Mouse (Mus musculus) CH12.LX (cell line): ENCODE data around the gene Tjap1. TPM values are rescaled to one million over a fixed set of nuclear protein-coding genes. Genes with fewer than 3 reads are reported as not detected.

ENCODE experiments used
- DNase-seq: peaks from one replicate; pipeline ENCODE4 v3.0.0-alpha.2; 2013; ENCODE audit errors: extremely low read depth
- H3K27ac ChIP-seq: 2 replicates; pipeline ENCODE4 v1.5.1; 2012; ENCODE audit warnings: low read depth, mild to moderate bottlenecking, control low read depth, moderate library complexity; ENCODE audit not compliant: insufficient read depth
- H3K27me3 ChIP-seq: replicated peaks from 2 replicates; pipeline ENCODE3; 2012; ENCODE audit warnings: inconsistent platforms
- H3K36me3 ChIP-seq, 2 experiments: replicated peaks in 1 of 2; 2 replicates each; pipeline versions ENCODE3 to v1.6.1; 2012; ENCODE audit warnings: inconsistent platforms in 1 of 2, low read length in 1 of 2, mild to moderate bottlenecking in 1 of 2, mixed read lengths in 1 of 2, moderate library complexity in 1 of 2; ENCODE audit not compliant: control insufficient read depth in 1 of 2, insufficient read depth in 1 of 2
- H3K4me1 ChIP-seq, 2 experiments: 2 replicates each; pipeline ENCODE4 v1.6.1; 2012; ENCODE audit warnings: inconsistent platforms in 1 of 2, moderate library complexity in 1 of 2; ENCODE audit not compliant: insufficient read depth in 2 of 2, control insufficient read depth in 1 of 2
- H3K4me2 ChIP-seq: 2 replicates; pipeline ENCODE4 v1.6.1; 2012; ENCODE audit warnings: low read depth, mild to moderate bottlenecking, control low read depth; ENCODE audit not compliant: poor library complexity, insufficient read depth, severe bottlenecking
- H3K4me3 ChIP-seq, 3 experiments: fragments of 150-350 bp in 1 of 3; sonication (generic) in 1 of 3; replicated peaks in 1 of 3; 2 replicates each; pipeline versions ENCODE3 to v1.5.1; 2011 to 2012; ENCODE audit warnings: low read depth in 2 of 3, low read length in 2 of 3, mild to moderate bottlenecking in 2 of 3, moderate library complexity in 2 of 3, control low read depth in 1 of 3, improper control_type of control experiment in 1 of 3, inconsistent platforms in 1 of 3, mixed read lengths in 1 of 3; ENCODE audit not compliant: poor library complexity in 1 of 3
- H3K79me2 ChIP-seq: replicated peaks from 2 replicates; pipeline ENCODE4 v1.6.1; 2012; ENCODE audit warnings: mild to moderate bottlenecking, moderate library complexity; ENCODE audit not compliant: control insufficient read depth, poor library complexity, insufficient read depth, severe bottlenecking; ENCODE audit errors: extremely low read depth
- H3K9ac ChIP-seq: 2 replicates; pipeline ENCODE4 v1.6.1; 2012; ENCODE audit warnings: low read depth, mild to moderate bottlenecking, control low read depth, moderate library complexity; ENCODE audit not compliant: insufficient read depth
- H3K9me3 ChIP-seq: replicated peaks from 2 replicates; pipeline ENCODE3; 2012; ENCODE audit warnings: low read length, inconsistent platforms, mixed read lengths
- BHLHE40 ChIP-seq: IDR thresholded peaks from 2 replicates; pipeline ENCODE4 v1.6.1; 2011; ENCODE audit warnings: mild to moderate bottlenecking, low read depth, low read length, improper control_type of control experiment
- CHD1 ChIP-seq: IDR thresholded peaks from 2 replicates; pipeline ENCODE4 v1.6.1; 2012; ENCODE audit warnings: low read depth, low read length, improper control_type of control experiment, inconsistent platforms
- CHD2 ChIP-seq: IDR thresholded peaks from 2 replicates; pipeline ENCODE4 v1.6.1; 2011; ENCODE audit warnings: low read length, improper control_type of control experiment
- E2F4 ChIP-seq: IDR thresholded peaks from 2 replicates; pipeline ENCODE4 v1.6.1; 2011; ENCODE audit warnings: low read depth, low read length, improper control_type of control experiment; ENCODE audit not compliant: insufficient replicate concordance
- ELF1 ChIP-seq: IDR thresholded peaks from 2 replicates; pipeline ENCODE4 v1.6.1; 2014; ENCODE audit warnings: low read depth, mild to moderate bottlenecking, inconsistent platforms, low read length, improper control_type of control experiment
- GABPA ChIP-seq: IDR thresholded peaks from 2 replicates; pipeline ENCODE4 v1.6.1; 2012; ENCODE audit warnings: low read depth, low read length, improper control_type of control experiment, inconsistent platforms; ENCODE audit not compliant: insufficient replicate concordance
- HCFC1 ChIP-seq: IDR thresholded peaks from 2 replicates; pipeline ENCODE4 v1.6.1; 2012; ENCODE audit warnings: low read depth, mild to moderate bottlenecking, inconsistent platforms, low read length, improper control_type of control experiment
- IRF4 ChIP-seq: IDR thresholded peaks from 2 replicates; pipeline ENCODE4 v1.6.1; 2014; ENCODE audit warnings: low read depth, mild to moderate bottlenecking, inconsistent platforms, low read length, improper control_type of control experiment
- JUND ChIP-seq: conservative IDR thresholded peaks from 2 replicates; pipeline ENCODE4 v1.6.1; 2011; ENCODE audit warnings: low read depth, low read length, improper control_type of control experiment
- MAFK ChIP-seq: IDR thresholded peaks from 2 replicates; pipeline ENCODE4 v1.6.1; 2011; ENCODE audit warnings: low read length, improper control_type of control experiment; ENCODE audit not compliant: insufficient replicate concordance
- MAX ChIP-seq: IDR thresholded peaks from 2 replicates; pipeline ENCODE4 v1.6.1; 2011; ENCODE audit warnings: low read length, improper control_type of control experiment
- MEF2A ChIP-seq: IDR thresholded peaks from 2 replicates; pipeline ENCODE4 v1.6.1; 2014; ENCODE audit warnings: low read depth, mild to moderate bottlenecking, inconsistent platforms, low read length, improper control_type of control experiment, borderline replicate concordance
- MXI1 ChIP-seq: IDR thresholded peaks from 2 replicates; pipeline ENCODE4 v1.6.1; 2011; ENCODE audit warnings: mild to moderate bottlenecking, low read depth, low read length, improper control_type of control experiment
- MYC ChIP-seq: IDR thresholded peaks from 2 replicates; pipeline ENCODE4 v1.6.1; 2011; ENCODE audit warnings: low read depth, mild to moderate bottlenecking, improper control_type of control experiment, low read length
- NELFE ChIP-seq: IDR thresholded peaks from 2 replicates; pipeline ENCODE4 v1.6.1; 2011; ENCODE audit warnings: low read depth, low read length, improper control_type of control experiment
- NRF1 ChIP-seq: IDR thresholded peaks from 2 replicates; pipeline ENCODE4 v1.6.1; 2014; ENCODE audit warnings: low read depth, mild to moderate bottlenecking, inconsistent platforms, low read length, improper control_type of control experiment, moderate library complexity
- PAX5 ChIP-seq: IDR thresholded peaks from 2 replicates; pipeline ENCODE4 v1.6.1; 2012; ENCODE audit warnings: low read length, inconsistent platforms, mixed read lengths
- POLR2A ChIP-seq: IDR thresholded peaks from 2 replicates; pipeline ENCODE4 v1.6.1; 2011; ENCODE audit warnings: low read depth, mild to moderate bottlenecking, improper control_type of control experiment, low read length
- RAD21 ChIP-seq: IDR thresholded peaks from 2 replicates; pipeline ENCODE4 v1.6.1; 2011; ENCODE audit warnings: low read depth, mild to moderate bottlenecking, low read length, improper control_type of control experiment, moderate library complexity
- RCOR1 ChIP-seq: conservative IDR thresholded peaks from 2 replicates; pipeline ENCODE4 v1.6.1; 2012; ENCODE audit warnings: low read depth, mild to moderate bottlenecking, inconsistent platforms, low read length, improper control_type of control experiment
- TBP ChIP-seq: conservative IDR thresholded peaks from 2 replicates; pipeline ENCODE4 v1.6.1; 2011; ENCODE audit warnings: low read depth, low read length, improper control_type of control experiment
- UBTF ChIP-seq: IDR thresholded peaks from 2 replicates; pipeline ENCODE4 v1.6.1; 2012; ENCODE audit warnings: low read depth, mild to moderate bottlenecking, inconsistent platforms, low read length, improper control_type of control experiment, moderate library complexity
- ZC3H11A ChIP-seq: IDR thresholded peaks from 2 replicates; pipeline ENCODE4 v1.6.1; 2012; ENCODE audit warnings: low read depth, mild to moderate bottlenecking, inconsistent platforms, low read length, improper control_type of control experiment
- ZKSCAN1 ChIP-seq: IDR thresholded peaks from 2 replicates; pipeline ENCODE4 v1.6.1; 2012; ENCODE audit warnings: low read depth, inconsistent platforms, low read length, improper control_type of control experiment, borderline replicate concordance
- ZMIZ1 ChIP-seq: IDR thresholded peaks from 2 replicates; pipeline ENCODE4 v1.6.1; 2012; ENCODE audit warnings: low read depth, mild to moderate bottlenecking, inconsistent platforms, low read length, improper control_type of control experiment
- dilution Hi-C: fragments of 300-500 bp; cut with MboI; formaldehyde crosslinking; loops from 2 replicates; pipeline ENCODE4 v1.14.3; 2020; ENCODE audit warnings: low sequenced_read_pairs; ENCODE audit not compliant: extremely low pct_unique_long_range_greater_than_20kb, extremely low pct_ligation_motif_present
- in situ Hi-C: fragments of 300-500 bp; cut with MboI; formaldehyde crosslinking; loops from 3 replicates; pipeline ENCODE4 v1.14.3; 2019; ENCODE audit warnings: low sequenced_read_pairs, low pct_ligation_motif_present, low pct_unique_long_range_greater_than_20kb, mixed read lengths
- polyA plus RNA-seq: library from polyadenylated mRNA; unstranded; fragments of >175 nt; gene quantifications from 2 replicates; pipeline ENCODE4 v1.2.1, GENCODE M21; 2012; ENCODE audit warnings: low read depth; ENCODE audit not compliant: insufficient read length
- total RNA-seq, 2 experiments: library from RNA; depleted of rRNA; stranded (reverse); fragments of 300-350 nt in 1 of 2; fragments of >200 nt in 1 of 2; gene quantifications; 2 replicates each; pipeline ENCODE4 v1.2.3; 2012 to 2014

Gene Tjap1
- total and polyA plus RNA-seq, 3 experiments = 8.6 to 24.3 (median 14.2) TPM

- Histone ChIP-seq H3K9me3 (no peaks in the 10 kb centered on the region), H3K79me2 (no peaks in the 10 kb centered on the region), H3K27me3 (no peaks in the 10 kb centered on the region), H3K4me2 (no peak overlapping the region), H3K36me3 (peaks cover 69 to 99% of the 10 kb centered on the region in 2 experiments), H3K27ac (no peak overlapping the region), H3K4me1 (peaks cover 0 to 2% of the 10 kb centered on the region in 2 experiments; a peak in 1 of 4 replicates), H3K4me3 (no peak overlapping the region), H3K9ac (no peak overlapping the region)
- TF ChIP-seq ELF1 = no peak
- TF ChIP-seq PAX5 = no peak
- no peak for TF ChIP-seq CHD2
- dilution Hi-C loops = no loop called here
- no peak for DNase-seq
- in situ Hi-C loops = loop anchor here (5.0 kb wide), 1 partner anchor 122 kb away; no protein-coding TSS in a partner anchor
Observed at GRCm38 (mm10) chr17:46265502-46265901, 17.3 kb downstream of the Tjap1 start.

- no peaks in the 10 kb centered on the region for H3K27me3 ChIP-seq
- no peak overlapping the region for H3K4me2 ChIP-seq
- no peak overlapping the region for H3K9ac ChIP-seq
- no peaks in the 10 kb centered on the region for H3K79me2 ChIP-seq
- dilution Hi-C loops = no loop called here
- H3K4me1 ChIP-seq = no peaks in the 10 kb centered on the region
- no peaks in the 10 kb centered on the region for H3K9me3 ChIP-seq
- no peak overlapping the region for H3K27ac ChIP-seq
- DNase-seq = no peak
- peaks cover 80 to 100% of the 10 kb centered on the region in 2 experiments for H3K36me3 ChIP-seq
- TF ChIP-seq ZKSCAN1 (no peak), MXI1 (no peak), UBTF (no peak), ZC3H11A (no peak), BHLHE40 (no peak), NELFE (no peak), PAX5 (no peak), MEF2A (no peak)
- H3K4me3 ChIP-seq = no peak overlapping the region
- in situ Hi-C loops = no loop called here
Observed at GRCm38 (mm10) chr17:46262201-46262694, 20.6 kb downstream of the Tjap1 start.

- DNase-seq = no peak
- dilution Hi-C loops = no loop called here
- peaks cover 74 to 87% of the 10 kb centered on the region in 2 experiments for H3K36me3 ChIP-seq
Observed at GRCm38 (mm10) chr17:46259675-46260074, 23.2 kb downstream of the Tjap1 start.

More at GRCm38 (mm10) chr17:46259675-46260074, 23.2 kb downstream of the Tjap1 start:
- TF ChIP-seq RCOR1 (no peak), NRF1 (no peak), PAX5 (no peak), BHLHE40 (no peak), ELF1 (no peak), GABPA (no peak), RAD21 (no peak), ZMIZ1 (no peak), MXI1 (no peak), MYC (no peak), JUND (no peak), MEF2A (no peak), HCFC1 (no peak), E2F4 (no peak), MAFK (no peak), MAX (no peak), IRF4 (no peak), CHD1 (no peak), TBP (no peak), POLR2A (no peak)
- Histone ChIP-seq H3K4me2 (no peak overlapping the region), H3K9ac (no peak overlapping the region), H3K27ac (no peak overlapping the region), H3K9me3 (no peaks in the 10 kb centered on the region), H3K27me3 (no peaks in the 10 kb centered on the region), H3K4me3 (no peak overlapping the region), H3K4me1 (peaks cover 0 to under 1% of the 10 kb centered on the region in 2 experiments; a peak in 1 of 4 replicates), H3K79me2 (no peaks in the 10 kb centered on the region)
- in situ Hi-C loops = no loop called here
